Mouse (Mus musculus) effector memory CD4-positive, alpha-beta T cell, adult 5 months (primary cell): ENCODE measurements around the gene E2f1. TPM values are rescaled to one million over a fixed set of nuclear protein-coding genes. Genes with fewer than 3 reads are reported as not detected.

Experiments
- polyA plus RNA-seq: library from polyadenylated mRNA; unstranded; fragments of 100-300 nt; shearing (Covaris generic); gene quantifications from one replicate; pipeline ENCODE4 v1.2.1, GENCODE M21; 2017

The E2f1 gene
- 2.4 TPM for polyA plus RNA-seq

DNA sequence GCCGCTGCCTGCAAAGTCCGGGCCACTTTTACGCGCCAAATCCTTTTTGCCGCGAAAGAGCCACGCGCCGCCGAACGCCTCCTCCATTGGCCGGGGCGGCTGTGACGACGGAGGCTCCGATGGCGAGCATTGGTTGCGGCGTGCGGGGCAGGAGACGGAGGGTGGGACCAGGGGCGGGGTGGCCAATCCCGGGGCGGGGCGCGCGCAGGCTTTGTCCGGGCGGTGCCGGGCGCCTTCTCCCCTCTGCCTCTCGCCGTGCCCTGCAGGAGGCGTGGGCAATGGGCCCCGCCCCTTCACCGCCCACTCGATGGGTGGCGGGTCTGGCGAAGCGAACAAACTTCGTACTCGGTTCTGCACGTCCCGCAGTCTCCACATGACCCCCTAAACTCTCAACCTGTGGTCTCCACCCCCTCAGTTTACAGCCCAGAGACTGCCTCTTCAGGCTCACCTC lies at the start of gene E2f1:
TSS of gene E2f1 (minus strand) at position 57 of the 451 bp plus-strand sequence.

DNA sequence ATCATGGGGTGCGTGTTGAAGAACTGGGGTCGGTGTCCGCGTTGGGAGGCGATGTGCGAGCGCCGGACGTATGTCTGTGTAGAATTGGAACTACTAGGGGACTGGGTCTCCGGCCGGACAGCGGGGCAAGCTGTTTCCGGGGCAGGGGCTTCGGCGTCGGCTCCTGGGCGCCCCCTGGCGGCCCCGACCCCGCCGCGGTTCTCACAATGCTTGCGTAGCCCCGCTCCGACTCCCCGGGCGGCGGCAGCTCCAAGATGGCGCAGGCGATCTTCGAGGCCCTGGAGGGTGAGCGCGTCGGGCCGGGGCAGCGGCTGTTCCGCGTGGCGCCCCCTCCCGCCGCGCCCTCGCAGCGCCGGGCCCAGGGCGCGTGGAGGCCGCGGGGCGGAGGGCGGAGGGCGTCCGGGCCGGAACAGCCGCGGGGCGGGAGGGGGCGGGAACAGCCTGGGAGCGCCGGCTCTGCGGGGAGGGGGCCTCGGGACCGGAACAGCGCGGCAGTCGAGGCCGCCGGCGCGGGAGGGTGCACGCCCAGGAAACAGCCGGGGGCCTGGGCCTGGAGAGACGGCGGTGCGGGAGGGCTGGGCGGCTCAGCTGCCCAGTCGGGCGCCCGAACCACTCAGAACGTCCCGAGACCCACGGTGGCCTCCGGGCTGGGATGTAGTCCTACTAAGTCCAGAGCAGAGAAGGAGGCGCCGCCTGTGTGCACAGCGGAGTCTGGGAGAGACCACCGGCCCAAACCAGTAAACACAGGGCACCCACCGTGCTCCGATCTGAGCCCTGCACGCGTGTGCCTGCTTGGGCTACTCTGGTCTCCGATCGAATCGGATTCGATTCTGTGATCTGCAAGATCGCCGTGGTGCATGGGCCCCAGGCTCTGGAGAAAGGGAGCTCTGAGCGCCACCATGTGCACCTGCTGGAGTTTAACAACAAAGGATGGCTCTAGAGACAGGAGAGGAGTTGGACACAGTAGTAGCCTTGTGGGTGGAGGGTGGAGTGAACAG lies 43.7 kb upstream of the E2f1 start, which contains the start of the genes Zfp341 and 4930519P11Rik:
TSS of gene Zfp341 (plus strand) at position 180 of the 998 bp plus-strand sequence.
TSS of gene 4930519P11Rik (minus strand) at position 320 of the 998 bp plus-strand sequence.

DNA sequence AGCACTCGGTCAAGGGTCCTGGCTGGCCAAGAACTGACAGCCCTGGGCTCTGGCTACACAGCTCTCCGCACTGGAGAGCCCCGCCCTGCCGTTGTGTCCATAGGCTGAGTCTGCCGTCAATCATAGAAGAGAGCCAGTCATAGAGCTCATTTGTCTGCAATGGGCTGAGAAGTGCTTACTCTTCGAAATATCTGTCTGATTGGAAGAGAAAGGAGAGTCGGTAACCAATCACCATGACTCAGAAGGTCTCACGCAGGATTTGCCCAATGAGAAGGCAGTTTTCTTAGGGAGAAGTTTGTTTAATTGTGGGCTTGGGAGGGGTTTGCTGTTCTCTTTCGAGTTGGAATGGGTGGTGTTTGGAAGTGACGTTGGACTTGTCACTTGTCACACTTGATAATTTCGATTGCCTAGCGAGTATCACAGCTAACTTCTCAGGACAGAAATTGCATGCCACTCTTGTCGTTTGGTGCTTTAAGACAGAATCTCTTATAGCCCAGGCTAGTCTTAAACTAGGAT lies 34.0 kb upstream of the E2f1 start, which contains the start of gene Pxmp4:
TSS of gene Pxmp4 (minus strand) at position 71 of the 516 bp plus-strand sequence.

DNA sequence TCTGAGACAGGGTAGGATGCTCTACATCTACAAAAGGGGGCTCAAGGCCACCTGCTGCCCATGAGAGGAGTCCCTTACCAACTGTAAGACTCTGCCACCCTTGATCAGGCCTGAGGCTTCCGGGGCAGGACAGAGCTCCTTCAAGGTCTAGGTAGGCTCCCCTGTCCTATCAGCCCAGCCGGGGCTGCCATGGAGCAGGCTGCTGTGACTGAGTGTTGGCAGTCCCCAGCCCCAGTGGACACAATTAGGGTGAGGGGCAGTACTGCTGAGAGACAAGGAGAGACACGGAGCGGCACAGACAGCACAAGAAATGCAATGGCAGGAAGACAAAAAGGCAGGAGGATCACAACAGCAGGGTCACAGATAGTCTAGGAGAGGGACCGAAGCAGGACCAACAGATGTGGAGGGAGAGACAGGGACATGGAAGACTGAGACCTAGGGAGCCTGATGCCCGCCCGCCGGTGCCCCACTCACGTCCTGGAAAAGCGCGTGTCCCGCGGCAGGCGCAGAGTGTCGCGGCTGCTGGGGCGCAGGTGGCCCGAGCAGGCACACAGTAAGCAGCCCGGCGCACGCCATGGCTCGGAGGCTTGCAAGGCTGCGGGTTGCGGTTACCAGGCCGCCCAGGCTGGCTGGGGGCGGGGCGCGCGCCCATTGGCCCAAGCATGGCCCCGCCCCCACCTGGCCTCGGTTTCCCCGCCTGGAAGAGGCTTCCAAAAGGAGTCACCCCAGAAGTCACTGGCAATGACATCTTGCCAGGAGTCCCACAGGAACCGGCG lies 11.2 kb downstream of the E2f1 start, which contains the start of gene Necab3:
TSS of gene Necab3 (minus strand) at position 627 of the 776 bp plus-strand sequence.

DNA sequence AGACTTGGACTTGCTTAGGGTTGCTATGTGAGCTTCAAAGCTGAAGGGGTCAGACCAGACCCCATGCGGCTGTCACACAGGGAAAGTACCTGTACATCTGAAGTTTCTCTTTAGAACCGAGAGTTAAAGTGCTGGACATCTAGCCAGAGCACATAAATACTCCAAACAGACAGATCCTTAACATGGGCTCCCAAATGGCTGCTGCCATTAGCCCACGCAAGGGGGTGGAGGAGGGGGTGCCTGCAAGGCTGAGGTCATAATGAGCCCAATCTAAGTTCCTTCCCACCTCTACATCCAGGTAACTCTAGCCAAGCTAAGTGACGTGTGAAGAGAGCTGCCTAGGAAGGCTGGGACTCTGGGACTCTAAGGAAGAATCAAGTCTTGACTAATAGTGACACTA lies 18.2 kb downstream of the E2f1 start, which contains the start of gene Actl10:
TSS of gene Actl10 (plus strand) at position 301 of the 400 bp plus-strand sequence.

DNA sequence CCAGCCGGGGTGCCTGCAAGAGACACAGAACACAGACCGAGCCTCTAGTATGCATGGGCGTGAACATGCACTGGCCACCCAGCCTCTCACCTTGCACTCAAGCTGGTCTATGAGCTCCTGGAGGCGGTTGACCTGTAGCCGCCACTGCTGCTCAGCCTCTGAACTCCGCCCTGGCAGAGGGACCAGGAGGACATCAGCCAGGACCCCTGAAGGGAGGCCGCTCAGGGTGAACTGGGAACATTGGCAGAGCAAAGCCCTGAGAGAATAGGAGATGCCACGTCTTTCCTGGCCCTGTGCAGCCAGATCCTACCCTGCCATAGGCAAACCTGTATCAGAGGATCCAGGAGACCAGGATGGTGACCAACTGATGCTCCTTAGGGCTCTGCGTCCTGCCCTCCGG lies 23.0 kb downstream of the E2f1 start, which contains the start of gene 1700003F12Rik:
TSS of gene 1700003F12Rik (plus strand) at position 375 of the 400 bp plus-strand sequence.

Other genes with a start within 250 kb of the E2f1 start
- gene Cdk5rap1, start 196.9 kb downstream of the E2f1 start, polyA plus RNA-seq, result 12.8 TPM
- not detected for gene Snta1, start 161.8 kb downstream of the E2f1 start, polyA plus RNA-seq
- gene Cbfa2t2, start 133.4 kb downstream of the E2f1 start, polyA plus RNA-seq, result 23.1 TPM
- not detected for gene 1700003F12Rik, start 22.8 kb downstream of the E2f1 start, polyA plus RNA-seq
- not detected for gene Actl10, start 18.1 kb downstream of the E2f1 start, polyA plus RNA-seq
- gene Necab3, start 11.0 kb downstream of the E2f1 start, polyA plus RNA-seq, result not detected
- gene Pxmp4, start 33.8 kb upstream of the E2f1 start, polyA plus RNA-seq, result 10.0 TPM
- 0.57 TPM for gene Zfp341, start 43.4 kb upstream of the E2f1 start, polyA plus RNA-seq
- gene 4930519P11Rik, start 43.5 kb upstream of the E2f1 start, polyA plus RNA-seq, result not detected
- gene Chmp4b, start 81.8 kb upstream of the E2f1 start, polyA plus RNA-seq, result 20.5 TPM
- not detected for gene Gm14214, start 200.1 kb upstream of the E2f1 start, polyA plus RNA-seq
- 146 TPM for gene Raly, start 221.2 kb upstream of the E2f1 start, polyA plus RNA-seq
- not detected for gene a, start 221.5 kb upstream of the E2f1 start, polyA plus RNA-seq